Mouse (Mus musculus): Measurements from ENCODE around the gene Ankmy2. TPM values are rescaled to one million over a fixed set of nuclear protein-coding genes. Genes with fewer than 3 reads are reported as not detected.

Gene Ankmy2
- polyA plus RNA-seq, 1 experiment from 2014 or later: 30.9 TPM

GRCm38 (mm10) chr12:36132254-36132653, 24.7 kb upstream of the Ankmy2 start:
- Histone ChIP-seq H3K9ac (ENCODE audit: low read length) (no peak overlapping the region), H3K4me2 (no peak overlapping the region), H3K27me3 (ENCODE audit: control insufficient read depth, insufficient read depth, low read length) (no peaks in the 10 kb centered on the region), H3K27ac (ENCODE audit: low read depth, low read length) (no peak overlapping the region), H3K36me3 (ENCODE audit: control insufficient read depth, insufficient read depth, low read length) (no peaks in the 10 kb centered on the region), H3K4me3 (ENCODE audit: low read depth, low read length) (no peak overlapping the region), H3K9me3 (ENCODE audit: control insufficient read depth, low read length) (no peaks in the 10 kb centered on the region), H3K4me1 (ENCODE audit: control insufficient read depth, insufficient read depth, low read length) (no peaks in the 10 kb centered on the region)
- ATAC-seq (ENCODE audit: low FRiP score): no peak
- WGBS: 91% methylated on average over 2 of the region's 2 CpGs
- DNase-seq (ENCODE audit: low spot score, missing footprints): no peak

GRCm38 (mm10) chr12:36132668-36133067, 24.2 kb upstream of the Ankmy2 start:
- no peaks in the 10 kb centered on the region for H3K27me3 ChIP-seq (ENCODE audit: control insufficient read depth, insufficient read depth, low read length)
- H3K9ac ChIP-seq (ENCODE audit: low read length): no peak overlapping the region
- H3K9me3 ChIP-seq (ENCODE audit: control insufficient read depth, low read length): no peaks in the 10 kb centered on the region
- WGBS: 93% methylated on average over 3 of the region's 3 CpGs
- no peaks in the 10 kb centered on the region for H3K4me1 ChIP-seq (ENCODE audit: control insufficient read depth, insufficient read depth, low read length)
- H3K4me3 ChIP-seq (ENCODE audit: low read depth, low read length): no peak overlapping the region
- no peak overlapping the region for H3K27ac ChIP-seq (ENCODE audit: low read depth, low read length)
- no peak for ATAC-seq (ENCODE audit: low FRiP score)
- H3K36me3 ChIP-seq (ENCODE audit: control insufficient read depth, insufficient read depth, low read length): no peaks in the 10 kb centered on the region
- H3K4me2 ChIP-seq: no peak overlapping the region
- DNase-seq (ENCODE audit: low spot score, missing footprints): no peak

GRCm38 (mm10) chr12:36133547-36133946, 23.4 kb upstream of the Ankmy2 start:
- ATAC-seq (ENCODE audit: low FRiP score) (no peak), DNase-seq (ENCODE audit: low spot score, missing footprints) (no peak)
- H3K27ac ChIP-seq (ENCODE audit: low read depth, low read length): no peak overlapping the region
- H3K36me3 ChIP-seq (ENCODE audit: control insufficient read depth, insufficient read depth, low read length): no peaks in the 10 kb centered on the region
- no peak overlapping the region for H3K4me2 ChIP-seq
- H3K9ac ChIP-seq (ENCODE audit: low read length): no peak overlapping the region
- H3K9me3 ChIP-seq (ENCODE audit: control insufficient read depth, low read length): no peaks in the 10 kb centered on the region
- WGBS: 92% methylated on average over 5 of the region's 5 CpGs
- H3K27me3 ChIP-seq (ENCODE audit: control insufficient read depth, insufficient read depth, low read length): no peaks in the 10 kb centered on the region
- H3K4me3 ChIP-seq (ENCODE audit: low read depth, low read length): no peak overlapping the region
- H3K4me1 ChIP-seq (ENCODE audit: control insufficient read depth, insufficient read depth, low read length): no peaks in the 10 kb centered on the region

GRCm38 (mm10) chr12:36134111-36134510, 22.8 kb upstream of the Ankmy2 start:
- Histone ChIP-seq H3K9ac (ENCODE audit: low read length) (no peak overlapping the region), H3K36me3 (ENCODE audit: control insufficient read depth, insufficient read depth, low read length) (no peaks in the 10 kb centered on the region)

GRCm38 (mm10) chr12:36135409-36135808, 21.5 kb upstream of the Ankmy2 start:
- ATAC-seq (ENCODE audit: low FRiP score): no peak
- Histone ChIP-seq H3K9ac (ENCODE audit: low read length) (no peak overlapping the region), H3K4me1 (ENCODE audit: control insufficient read depth, insufficient read depth, low read length) (no peaks in the 10 kb centered on the region), H3K27ac (ENCODE audit: low read depth, low read length) (no peak overlapping the region), H3K27me3 (ENCODE audit: control insufficient read depth, insufficient read depth, low read length) (no peaks in the 10 kb centered on the region), H3K36me3 (ENCODE audit: control insufficient read depth, insufficient read depth, low read length) (no peaks in the 10 kb centered on the region; the same call in 1 of the 2 replicates), H3K4me3 (ENCODE audit: low read depth, low read length) (no peak overlapping the region), H3K9me3 (ENCODE audit: control insufficient read depth, low read length) (no peaks in the 10 kb centered on the region), H3K4me2 (no peak overlapping the region)
- no peak for DNase-seq (ENCODE audit: low spot score, missing footprints)
- 97% methylated on average over 3 of the region's 3 CpGs for WGBS

More at GRCm38 (mm10) chr12:36134111-36134510, 22.8 kb upstream of the Ankmy2 start:
- H3K27ac ChIP-seq (ENCODE audit: low read depth, low read length): no peak overlapping the region
- no peaks in the 10 kb centered on the region for H3K4me1 ChIP-seq (ENCODE audit: control insufficient read depth, insufficient read depth, low read length)
- ATAC-seq (ENCODE audit: low FRiP score) (no peak), DNase-seq (ENCODE audit: low spot score, missing footprints) (no peak)
- H3K4me2 ChIP-seq: no peak overlapping the region
- WGBS: 87% methylated on average over 5 of the region's 5 CpGs
- H3K27me3 ChIP-seq (ENCODE audit: control insufficient read depth, insufficient read depth, low read length): no peaks in the 10 kb centered on the region
- H3K4me3 ChIP-seq (ENCODE audit: low read depth, low read length): no peak overlapping the region
- no peaks in the 10 kb centered on the region for H3K9me3 ChIP-seq (ENCODE audit: control insufficient read depth, low read length)

- H3K27ac ChIP-seq (ENCODE audit: low read depth, low read length): no peak overlapping the region
- H3K27me3 ChIP-seq (ENCODE audit: control insufficient read depth, insufficient read depth, low read length): no peaks in the 10 kb centered on the region
- no peaks in the 10 kb centered on the region for H3K9me3 ChIP-seq (ENCODE audit: control insufficient read depth, low read length)
- 90% methylated on average over 8 of the region's 8 CpGs for WGBS
- H3K36me3 ChIP-seq (ENCODE audit: control insufficient read depth, insufficient read depth, low read length): no peaks in the 10 kb centered on the region; the same call in 1 of the 2 replicates
- H3K4me3 ChIP-seq (ENCODE audit: low read depth, low read length): no peak overlapping the region
- H3K4me2 ChIP-seq: no peak overlapping the region
- no peaks in the 10 kb centered on the region for H3K4me1 ChIP-seq (ENCODE audit: control insufficient read depth, insufficient read depth, low read length)
- ATAC-seq (ENCODE audit: low FRiP score): no peak
- no peak overlapping the region for H3K9ac ChIP-seq (ENCODE audit: low read length)
- no peak for DNase-seq (ENCODE audit: low spot score, missing footprints)
Observed at GRCm38 (mm10) chr12:36136285-36136684, 20.6 kb upstream of the Ankmy2 start.

- H3K36me3 ChIP-seq (ENCODE audit: control insufficient read depth, insufficient read depth, low read length): no peaks in the 10 kb centered on the region; the same call in 1 of the 2 replicates
Observed at GRCm38 (mm10) chr12:36137192-36137591, 19.7 kb upstream of the Ankmy2 start.

GRCm38 (mm10) chr12:36140401-36140800, 16.5 kb upstream of the Ankmy2 start:
- Histone ChIP-seq H3K4me3 (ENCODE audit: low read depth, low read length) (no peak overlapping the region), H3K9ac (ENCODE audit: low read length) (no peak overlapping the region), H3K9me3 (ENCODE audit: control insufficient read depth, low read length) (no peaks in the 10 kb centered on the region), H3K27ac (ENCODE audit: low read depth, low read length) (no peak overlapping the region), H3K27me3 (ENCODE audit: control insufficient read depth, insufficient read depth, low read length) (no peaks in the 10 kb centered on the region), H3K4me2 (no peak overlapping the region), H3K4me1 (ENCODE audit: control insufficient read depth, insufficient read depth, low read length) (no peaks in the 10 kb centered on the region), H3K36me3 (ENCODE audit: control insufficient read depth, insufficient read depth, low read length) (no peaks in the 10 kb centered on the region; the same call in 1 of the 2 replicates)
- 92% methylated on average over 6 of the region's 6 CpGs for WGBS
- no peak for DNase-seq (ENCODE audit: low spot score, missing footprints)
- ATAC-seq (ENCODE audit: low FRiP score): no peak

More at GRCm38 (mm10) chr12:36137192-36137591, 19.7 kb upstream of the Ankmy2 start:
- no peak overlapping the region for H3K27ac ChIP-seq (ENCODE audit: low read depth, low read length)
- H3K4me3 ChIP-seq (ENCODE audit: low read depth, low read length): no peak overlapping the region
- H3K9ac ChIP-seq (ENCODE audit: low read length): no peak overlapping the region
- no peaks in the 10 kb centered on the region for H3K9me3 ChIP-seq (ENCODE audit: control insufficient read depth, low read length)
- no peak for DNase-seq (ENCODE audit: low spot score, missing footprints)
- 89% methylated on average over 4 of the region's 4 CpGs for WGBS
- H3K4me1 ChIP-seq (ENCODE audit: control insufficient read depth, insufficient read depth, low read length): no peaks in the 10 kb centered on the region
- ATAC-seq (ENCODE audit: low FRiP score): no peak
- no peaks in the 10 kb centered on the region for H3K27me3 ChIP-seq (ENCODE audit: control insufficient read depth, insufficient read depth, low read length)
- no peak overlapping the region for H3K4me2 ChIP-seq

GRCm38 (mm10) chr12:36146230-36147011, 10.5 kb upstream of the Ankmy2 start:
- H3K27me3 ChIP-seq (ENCODE audit: control insufficient read depth, insufficient read depth, low read length): no peaks in the 10 kb centered on the region
- no peaks in the 10 kb centered on the region for H3K4me1 ChIP-seq (ENCODE audit: control insufficient read depth, insufficient read depth, low read length)
- no peak overlapping the region for H3K4me3 ChIP-seq (ENCODE audit: low read depth, low read length)
- ATAC-seq (ENCODE audit: low FRiP score) (no peak), DNase-seq (ENCODE audit: low spot score, missing footprints) (no peak)
- H3K4me2 ChIP-seq: no peak overlapping the region
- H3K9me3 ChIP-seq (ENCODE audit: control insufficient read depth, low read length): no peaks in the 10 kb centered on the region
- 92% methylated on average over 3 of the region's 3 CpGs for WGBS
- no peaks in the 10 kb centered on the region for H3K36me3 ChIP-seq (ENCODE audit: control insufficient read depth, insufficient read depth, low read length)
- H3K9ac ChIP-seq (ENCODE audit: low read length): no peak overlapping the region
- no peak overlapping the region for H3K27ac ChIP-seq (ENCODE audit: low read depth, low read length)
